Mouse (Mus musculus): ENCODE results near the gene Plac8. TPM values are rescaled to one million over a fixed set of nuclear protein-coding genes. Genes with fewer than 3 reads are reported as not detected.
A peak's percentile ranks its signal among the peaks of the same experiment; 100 is the strongest.

The Plac8 gene
- total and polyA plus RNA-seq, 3 experiments, result 1.5 to 8.0 (median 3.1) TPM

DNA sequence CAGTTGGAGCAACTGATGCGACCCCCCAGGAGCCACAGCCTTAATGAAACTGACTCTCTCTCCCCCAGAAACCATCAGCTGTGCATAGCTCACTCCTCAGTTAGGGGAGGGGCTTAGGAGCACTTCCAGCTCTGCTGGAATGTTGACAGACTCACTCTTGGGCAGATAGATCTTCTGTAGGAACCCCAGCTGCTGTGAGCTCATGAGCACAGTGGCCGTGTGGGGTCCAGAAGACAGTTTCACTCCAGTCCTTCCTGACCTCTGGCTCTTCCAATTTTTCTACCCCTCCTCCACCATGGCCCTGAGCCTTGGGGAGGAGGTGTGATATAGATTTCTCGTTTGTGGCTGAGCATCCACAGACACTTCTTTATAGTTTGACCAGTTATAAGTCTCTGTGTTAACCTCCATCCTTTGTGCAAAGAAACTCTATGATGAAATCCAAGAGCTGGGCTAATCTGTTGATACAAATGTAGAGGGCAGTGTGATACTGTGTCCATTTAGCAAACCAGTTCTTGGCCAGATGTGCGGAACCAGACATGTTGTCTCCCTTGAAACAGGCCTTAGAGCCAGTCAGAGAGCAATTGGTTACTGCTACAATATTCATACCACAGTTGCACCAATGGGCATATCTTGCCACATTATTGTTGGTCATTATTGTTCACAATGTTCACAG is 35.2 kb upstream of the Plac8 start:
- TF ChIP-seq CTCF (IDR thresholded peaks at IDR 0.05) (no peak), POLR2A (IDR thresholded peaks at IDR 0.05; ENCODE audit: insufficient read depth, low read depth, low read length) (no peak), EP300 (IDR thresholded peaks at IDR 0.05; ENCODE audit: insufficient read depth, low read depth, low read length) (no peak)

DNA sequence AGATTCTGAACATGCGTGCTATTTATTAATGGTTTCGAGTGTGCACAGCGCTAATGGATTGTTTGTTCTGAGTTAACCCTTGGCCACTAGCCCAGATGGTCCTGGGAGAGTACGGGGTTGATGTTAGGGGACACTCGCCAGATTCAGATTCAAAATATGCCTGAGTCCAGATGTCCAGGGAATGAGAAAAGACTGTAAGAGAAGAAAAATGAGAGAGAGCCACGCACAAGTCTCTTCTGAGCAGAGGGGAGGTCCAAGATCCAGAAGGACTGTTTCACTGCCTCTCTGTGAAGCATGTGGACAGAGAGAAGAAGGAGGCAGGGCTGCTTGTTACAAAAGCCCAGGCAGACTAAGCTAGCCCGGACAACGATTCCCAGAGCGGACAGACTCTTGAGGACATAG is 33.8 kb upstream of the Plac8 start:
- Histone ChIP-seq H3K4me3 (no peak overlapping the region), H3K4me1 (ENCODE audit: control insufficient read depth, insufficient read depth, low read length) (peaks cover 2% of the 10 kb centered on the region; the same call in 1 of the 2 replicates), H3K27me3 (ENCODE audit: control insufficient read depth, insufficient read depth, low read length) (no peaks in the 10 kb centered on the region), H3K79me2 (replicated peaks; ENCODE audit: control insufficient read depth, insufficient read depth, low read length) (no peaks in the 10 kb centered on the region), H3K9ac (ENCODE audit: low read depth, low read length) (no peak overlapping the region), H3K27ac (peak overlapping the region; percentile 62), H3K36me3 (ENCODE audit: control insufficient read depth, insufficient read depth, low read length) (no peaks in the 10 kb centered on the region)
- intact Hi-C loops (cut with DNase I), result no loop called here
- TF ChIP-seq POLR2A (IDR thresholded peaks at IDR 0.05; ENCODE audit: insufficient read depth, low read depth, low read length) (peak; percentile 44; the same call in 1 of the 2 replicates), EP300 (IDR thresholded peaks at IDR 0.05; ENCODE audit: insufficient read depth, low read depth, low read length) (no peak), CTCF (IDR thresholded peaks at IDR 0.05) (no peak)
- 34% methylated on average over 9 of the region's 9 CpGs for WGBS
- peak; percentile 74 to 77 for DNase-seq

More for the DNA sequence above, 35.2 kb upstream of the Plac8 start:
- intact Hi-C loops (cut with DNase I), result no loop called here
- Histone ChIP-seq H3K36me3 (ENCODE audit: control insufficient read depth, insufficient read depth, low read length) (no peaks in the 10 kb centered on the region), H3K27ac (peak overlapping the region; percentile 26; the same call in 1 of the 2 replicates), H3K4me3 (no peak overlapping the region), H3K9ac (ENCODE audit: low read depth, low read length) (no peak overlapping the region), H3K79me2 (replicated peaks; ENCODE audit: control insufficient read depth, insufficient read depth, low read length) (no peaks in the 10 kb centered on the region), H3K27me3 (ENCODE audit: control insufficient read depth, insufficient read depth, low read length) (no peaks in the 10 kb centered on the region), H3K4me1 (ENCODE audit: control insufficient read depth, insufficient read depth, low read length) (peaks cover 2% of the 10 kb centered on the region; the same call in 1 of the 2 replicates)
- DNase-seq, result no peak
- 64% methylated on average over 4 of the region's 4 CpGs for WGBS

DNA sequence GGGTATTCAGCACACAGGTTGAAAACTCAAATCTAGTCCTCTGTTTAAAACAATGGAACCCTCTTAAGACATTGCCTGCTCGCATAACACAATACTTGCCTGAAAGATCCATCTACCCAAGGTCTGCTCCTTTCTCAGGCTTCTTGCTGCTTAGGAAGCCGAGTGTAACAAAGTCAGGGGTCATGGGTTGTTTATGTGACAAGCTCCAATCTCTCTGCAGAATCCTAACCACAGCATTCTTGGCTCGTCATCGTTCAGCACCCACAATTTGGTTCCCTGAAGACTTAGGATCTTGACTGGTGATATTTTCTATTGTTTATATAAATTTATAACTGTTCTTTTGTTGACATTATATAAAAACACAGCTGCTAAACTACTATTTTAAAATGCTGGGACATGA is 32.0 kb upstream of the Plac8 start:
- H3K27ac ChIP-seq, result no peak overlapping the region
- H3K9ac ChIP-seq (ENCODE audit: low read depth, low read length), result no peak overlapping the region
- H3K36me3 ChIP-seq (ENCODE audit: control insufficient read depth, insufficient read depth, low read length), result no peaks in the 10 kb centered on the region
- peaks cover 2% of the 10 kb centered on the region; the same call in 1 of the 2 replicates for H3K4me1 ChIP-seq (ENCODE audit: control insufficient read depth, insufficient read depth, low read length)
- no peak for DNase-seq
- no peaks in the 10 kb centered on the region for H3K27me3 ChIP-seq (ENCODE audit: control insufficient read depth, insufficient read depth, low read length)
- intact Hi-C loops (cut with DNase I), result no loop called here
- no peak for TF ChIP-seq EP300 (IDR thresholded peaks at IDR 0.05; ENCODE audit: insufficient read depth, low read depth, low read length)
- no peak for TF ChIP-seq POLR2A (IDR thresholded peaks at IDR 0.05; ENCODE audit: insufficient read depth, low read depth, low read length)
- no peak for TF ChIP-seq CTCF (IDR thresholded peaks at IDR 0.05)
- H3K4me3 ChIP-seq, result no peak overlapping the region
- WGBS, result 72% methylated on average over 4 of the region's 4 CpGs
- no peaks in the 10 kb centered on the region for H3K79me2 ChIP-seq (replicated peaks; ENCODE audit: control insufficient read depth, insufficient read depth, low read length)

GRCm38 (mm10) chr5:100601864-100602263 is 29.8 kb upstream of the Plac8 start:
- intact Hi-C loops (cut with DNase I), result no loop called here
- 48% methylated on average over 2 of the region's 2 CpGs for WGBS

DNA sequence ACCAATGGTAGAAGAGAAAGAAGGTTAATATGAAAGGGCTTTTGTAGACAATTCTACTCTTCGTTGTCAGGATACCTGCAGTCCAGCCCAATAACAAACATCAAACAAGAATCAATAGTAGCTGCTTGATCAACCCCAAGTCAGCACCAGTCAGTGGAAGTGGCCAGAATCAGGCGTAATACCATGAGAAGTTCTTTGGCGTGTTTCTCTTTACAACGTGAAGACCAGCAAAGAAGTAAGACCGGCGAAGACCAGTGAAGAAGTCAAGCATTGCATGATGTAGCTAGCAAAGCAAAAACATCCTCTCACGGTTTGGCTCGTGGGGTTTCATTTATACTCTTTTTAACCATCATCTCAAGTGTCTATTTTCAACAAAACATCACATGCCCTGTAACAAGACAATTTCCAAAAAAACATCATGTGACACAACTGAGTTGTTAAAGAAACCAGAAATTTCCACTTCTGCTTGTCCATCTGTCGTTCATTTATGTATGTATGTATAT is 27.0 kb upstream of the Plac8 start:
- Histone ChIP-seq H3K79me2 (replicated peaks; ENCODE audit: control insufficient read depth, insufficient read depth, low read length) (no peaks in the 10 kb centered on the region), H3K4me1 (ENCODE audit: control insufficient read depth, insufficient read depth, low read length) (no peaks in the 10 kb centered on the region), H3K4me3 (no peak overlapping the region), H3K9ac (ENCODE audit: low read depth, low read length) (no peak overlapping the region), H3K27ac (no peak overlapping the region), H3K27me3 (ENCODE audit: control insufficient read depth, insufficient read depth, low read length) (no peaks in the 10 kb centered on the region), H3K36me3 (ENCODE audit: control insufficient read depth, insufficient read depth, low read length) (no peaks in the 10 kb centered on the region)
- intact Hi-C loops (cut with DNase I), result no loop called here
- 89% methylated on average over 9 of the region's 9 CpGs for WGBS
- TF ChIP-seq EP300 (IDR thresholded peaks at IDR 0.05; ENCODE audit: insufficient read depth, low read depth, low read length) (no peak), CTCF (IDR thresholded peaks at IDR 0.05) (no peak), POLR2A (IDR thresholded peaks at IDR 0.05; ENCODE audit: insufficient read depth, low read depth, low read length) (no peak)
- DNase-seq, result no peak

More at GRCm38 (mm10) chr5:100601864-100602263, 29.8 kb upstream of the Plac8 start:
- no peak for DNase-seq
- Histone ChIP-seq H3K36me3 (ENCODE audit: control insufficient read depth, insufficient read depth, low read length) (no peaks in the 10 kb centered on the region), H3K4me1 (ENCODE audit: control insufficient read depth, insufficient read depth, low read length) (no peaks in the 10 kb centered on the region), H3K9ac (ENCODE audit: low read depth, low read length) (no peak overlapping the region), H3K4me3 (no peak overlapping the region), H3K79me2 (replicated peaks; ENCODE audit: control insufficient read depth, insufficient read depth, low read length) (no peaks in the 10 kb centered on the region), H3K27me3 (ENCODE audit: control insufficient read depth, insufficient read depth, low read length) (no peaks in the 10 kb centered on the region), H3K27ac (no peak overlapping the region)
- TF ChIP-seq CTCF (IDR thresholded peaks at IDR 0.05) (no peak), EP300 (IDR thresholded peaks at IDR 0.05; ENCODE audit: insufficient read depth, low read depth, low read length) (no peak), POLR2A (IDR thresholded peaks at IDR 0.05; ENCODE audit: insufficient read depth, low read depth, low read length) (no peak)

GRCm38 (mm10) chr5:100597886-100598485 is 25.9 kb upstream of the Plac8 start:
- TF ChIP-seq EP300 (IDR thresholded peaks at IDR 0.05; ENCODE audit: insufficient read depth, low read depth, low read length) (no peak), CTCF (IDR thresholded peaks at IDR 0.05) (no peak), POLR2A (IDR thresholded peaks at IDR 0.05; ENCODE audit: insufficient read depth, low read depth, low read length) (no peak)
- peak in 1 of 2 experiments; percentile 46 for DNase-seq
- no peak overlapping the region for H3K4me3 ChIP-seq
- intact Hi-C loops (cut with DNase I), result no loop called here
- H3K27ac ChIP-seq, result no peak overlapping the region
- no peaks in the 10 kb centered on the region for H3K79me2 ChIP-seq (replicated peaks; ENCODE audit: control insufficient read depth, insufficient read depth, low read length)
- WGBS, result 65% methylated on average over 11 of the region's 11 CpGs
- H3K9ac ChIP-seq (ENCODE audit: low read depth, low read length), result no peak overlapping the region
- no peaks in the 10 kb centered on the region for H3K4me1 ChIP-seq (ENCODE audit: control insufficient read depth, insufficient read depth, low read length)
- no peaks in the 10 kb centered on the region for H3K27me3 ChIP-seq (ENCODE audit: control insufficient read depth, insufficient read depth, low read length)
- H3K36me3 ChIP-seq (ENCODE audit: control insufficient read depth, insufficient read depth, low read length), result no peaks in the 10 kb centered on the region

Measured in heart, adult 2 months (tissue).